Mouse (Mus musculus): Measurements from ENCODE around the gene Casp6. TPM values are rescaled to one million over a fixed set of nuclear protein-coding genes. Genes with fewer than 3 reads are reported as not detected.

The Casp6 gene
- polyA plus RNA-seq, 1 experiment from 2014 or later, result 81.2 TPM

DNA sequence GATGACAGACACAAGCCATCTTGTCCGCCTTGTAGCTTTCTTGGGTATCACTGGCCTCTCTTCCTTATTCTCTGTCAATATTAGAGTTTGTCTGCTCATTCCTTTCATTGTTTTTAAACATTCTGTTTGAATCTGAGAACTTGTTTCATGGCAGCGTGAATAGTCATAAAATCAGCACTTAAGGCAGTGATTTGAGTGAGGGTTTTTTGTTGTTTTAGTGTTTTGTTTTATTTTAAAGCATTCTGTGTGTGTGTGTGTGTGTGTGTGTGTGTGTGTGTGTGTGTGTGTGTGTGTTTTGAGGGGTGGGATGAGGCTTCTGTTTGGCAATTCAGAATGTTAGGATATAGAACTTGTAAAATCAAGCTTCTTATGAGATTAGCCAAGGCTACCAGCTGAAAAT, 21.3 kb upstream of the Casp6 start:
- H3K4me3 ChIP-seq (replicated peaks; ENCODE audit: low read depth, low read length), result peak overlapping the region; percentile 73; the same call in 1 of the 2 replicates
- H3K9ac ChIP-seq (ENCODE audit: low read depth, low read length), result no peak overlapping the region

DNA sequence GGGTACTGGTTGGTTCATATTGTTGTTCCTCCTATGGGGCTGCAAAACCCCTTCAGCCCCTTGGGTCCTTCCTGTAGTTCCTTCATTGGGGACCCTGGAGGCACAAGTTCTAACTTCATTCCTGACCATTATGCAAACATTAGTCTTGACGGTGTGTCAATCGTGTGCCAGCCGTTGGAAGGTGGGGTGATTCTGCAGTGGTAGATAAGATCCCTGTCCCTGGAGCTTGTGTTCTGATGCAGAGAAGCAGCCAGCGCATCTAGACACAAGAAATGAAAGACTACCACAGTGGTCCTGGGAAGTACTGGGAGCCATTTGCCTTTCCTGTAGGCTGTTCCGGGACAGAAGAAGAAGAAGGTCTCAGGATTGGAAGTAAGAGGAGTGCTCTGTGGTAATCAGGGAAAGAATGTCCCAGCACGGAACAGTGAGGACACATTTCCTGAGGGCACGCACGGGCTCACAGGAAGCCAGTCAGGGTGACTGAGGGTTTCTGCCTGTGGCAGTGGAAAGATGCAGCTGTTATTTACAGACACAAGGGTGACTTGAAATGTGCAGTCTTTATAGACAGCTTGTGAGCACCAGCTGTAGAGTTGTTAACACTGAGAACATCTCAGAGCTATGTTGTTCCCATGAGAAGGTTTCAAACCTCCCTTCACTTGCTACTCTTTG, 20.2 kb upstream of the Casp6 start:
- Histone ChIP-seq H3K4me1 (replicated peaks; ENCODE audit: insufficient read depth, low read length) (peaks cover 3% of the 10 kb centered on the region; the same call in 1 of the 2 replicates), H3K4me3 (replicated peaks; ENCODE audit: low read depth, low read length) (no peak overlapping the region), H3K36me3 (ENCODE audit: insufficient read depth, low read length) (no peaks in the 10 kb centered on the region), H3K27me3 (ENCODE audit: insufficient read depth, low read length) (no peaks in the 10 kb centered on the region), H3K4me2 (ENCODE audit: low read length) (no peak overlapping the region), H3K9ac (ENCODE audit: low read depth, low read length) (no peak overlapping the region), H3K27ac (no peak overlapping the region), H3K9me3 (replicated peaks; ENCODE audit: low read length) (no peaks in the 10 kb centered on the region)
- no peak for ATAC-seq (replicated peaks; ENCODE audit: low FRiP score, low read depth)
- DNase-seq (ENCODE audit: low spot score), result no peak
- 68% methylated on average over 8 of the region's 8 CpGs for WGBS
- no peak for TF ChIP-seq CTCF (IDR thresholded peaks at IDR 0.05; ENCODE audit: low read depth)

More for the DNA sequence above, 21.3 kb upstream of the Casp6 start:
- Histone ChIP-seq H3K4me1 (replicated peaks; ENCODE audit: insufficient read depth, low read length) (peaks cover 3% of the 10 kb centered on the region; the same call in 1 of the 2 replicates), H3K9me3 (replicated peaks; ENCODE audit: low read length) (no peaks in the 10 kb centered on the region), H3K4me2 (ENCODE audit: low read length) (peak overlapping the region; percentile 87), H3K27ac (no peak overlapping the region), H3K36me3 (ENCODE audit: insufficient read depth, low read length) (no peaks in the 10 kb centered on the region), H3K27me3 (ENCODE audit: insufficient read depth, low read length) (no peaks in the 10 kb centered on the region)
- TF ChIP-seq CTCF (IDR thresholded peaks at IDR 0.05; ENCODE audit: low read depth), result no peak
- WGBS, result 62% methylated on average over 2 of the region's 2 CpGs
- DNase-seq (ENCODE audit: low spot score) (no peak), ATAC-seq (replicated peaks; ENCODE audit: low FRiP score, low read depth) (no peak)

DNA sequence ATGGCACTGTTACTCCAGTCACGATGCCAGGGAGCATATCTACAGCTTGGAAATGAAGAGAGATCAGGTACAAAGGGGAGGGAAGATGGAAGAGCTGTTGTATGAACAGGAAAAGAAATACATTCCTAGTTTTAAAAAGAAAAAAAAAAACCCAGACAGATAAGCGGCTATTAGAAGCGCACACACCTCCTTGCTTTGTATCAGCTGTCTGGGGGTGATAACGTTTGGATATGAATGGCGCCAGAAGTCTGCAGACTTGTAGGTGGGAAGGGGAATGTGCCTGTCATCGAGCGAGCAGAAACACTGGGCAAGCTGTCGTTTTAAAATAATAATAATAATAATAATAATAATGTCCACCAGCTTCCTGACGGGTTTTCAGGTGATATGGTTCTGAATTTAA, 15.6 kb upstream of the Casp6 start:
- Histone ChIP-seq H3K4me1 (replicated peaks; ENCODE audit: insufficient read depth, low read length) (no peaks in the 10 kb centered on the region), H3K4me3 (replicated peaks; ENCODE audit: low read depth, low read length) (no peak overlapping the region), H3K9me3 (replicated peaks; ENCODE audit: low read length) (no peaks in the 10 kb centered on the region), H3K9ac (ENCODE audit: low read depth, low read length) (no peak overlapping the region), H3K27ac (no peak overlapping the region), H3K4me2 (ENCODE audit: low read length) (no peak overlapping the region), H3K27me3 (ENCODE audit: insufficient read depth, low read length) (no peaks in the 10 kb centered on the region), H3K36me3 (ENCODE audit: insufficient read depth, low read length) (peaks cover 5% of the 10 kb centered on the region; the same call in 1 of the 2 replicates)
- ATAC-seq (replicated peaks; ENCODE audit: low FRiP score, low read depth) (no peak), DNase-seq (ENCODE audit: low spot score) (no peak)
- no peak for TF ChIP-seq CTCF (IDR thresholded peaks at IDR 0.05; ENCODE audit: low read depth)
- WGBS, result 89% methylated on average over 9 of the region's 9 CpGs

DNA sequence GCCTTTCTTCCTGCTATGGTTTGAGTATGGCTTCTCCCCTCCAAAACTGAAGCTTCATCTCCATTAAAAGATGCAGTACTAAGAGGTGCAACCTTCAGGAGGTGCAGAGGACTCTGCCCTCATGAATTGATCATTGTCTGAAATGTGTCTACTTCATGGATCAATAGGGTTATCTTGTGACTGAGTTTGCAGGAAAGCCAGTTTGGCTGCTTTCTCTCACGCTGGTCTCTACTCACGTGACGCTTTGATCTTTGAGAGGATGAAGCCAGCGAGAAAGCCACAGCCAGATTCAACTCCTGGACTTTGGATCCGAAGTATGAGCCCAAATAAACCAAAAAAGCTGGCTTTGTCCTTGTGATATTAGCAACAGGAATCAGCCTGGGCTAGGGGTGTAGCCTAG, 14.8 kb upstream of the Casp6 start:
- no peak for ATAC-seq (replicated peaks; ENCODE audit: low FRiP score, low read depth)
- TF ChIP-seq CTCF (IDR thresholded peaks at IDR 0.05; ENCODE audit: low read depth), result no peak
- H3K27ac ChIP-seq, result no peak overlapping the region
- WGBS, result 68% methylated on average over 5 of the region's 5 CpGs
- H3K4me2 ChIP-seq (ENCODE audit: low read length), result no peak overlapping the region
- no peaks in the 10 kb centered on the region for H3K27me3 ChIP-seq (ENCODE audit: insufficient read depth, low read length)
- no peak overlapping the region for H3K4me3 ChIP-seq (replicated peaks; ENCODE audit: low read depth, low read length)
- H3K9me3 ChIP-seq (replicated peaks; ENCODE audit: low read length), result no peaks in the 10 kb centered on the region
- peaks cover 10% of the 10 kb centered on the region; the same call in 1 of the 2 replicates for H3K36me3 ChIP-seq (ENCODE audit: insufficient read depth, low read length)
- DNase-seq (ENCODE audit: low spot score), result no peak
- H3K4me1 ChIP-seq (replicated peaks; ENCODE audit: insufficient read depth, low read length), result no peaks in the 10 kb centered on the region
- H3K9ac ChIP-seq (ENCODE audit: low read depth, low read length), result no peak overlapping the region

DNA sequence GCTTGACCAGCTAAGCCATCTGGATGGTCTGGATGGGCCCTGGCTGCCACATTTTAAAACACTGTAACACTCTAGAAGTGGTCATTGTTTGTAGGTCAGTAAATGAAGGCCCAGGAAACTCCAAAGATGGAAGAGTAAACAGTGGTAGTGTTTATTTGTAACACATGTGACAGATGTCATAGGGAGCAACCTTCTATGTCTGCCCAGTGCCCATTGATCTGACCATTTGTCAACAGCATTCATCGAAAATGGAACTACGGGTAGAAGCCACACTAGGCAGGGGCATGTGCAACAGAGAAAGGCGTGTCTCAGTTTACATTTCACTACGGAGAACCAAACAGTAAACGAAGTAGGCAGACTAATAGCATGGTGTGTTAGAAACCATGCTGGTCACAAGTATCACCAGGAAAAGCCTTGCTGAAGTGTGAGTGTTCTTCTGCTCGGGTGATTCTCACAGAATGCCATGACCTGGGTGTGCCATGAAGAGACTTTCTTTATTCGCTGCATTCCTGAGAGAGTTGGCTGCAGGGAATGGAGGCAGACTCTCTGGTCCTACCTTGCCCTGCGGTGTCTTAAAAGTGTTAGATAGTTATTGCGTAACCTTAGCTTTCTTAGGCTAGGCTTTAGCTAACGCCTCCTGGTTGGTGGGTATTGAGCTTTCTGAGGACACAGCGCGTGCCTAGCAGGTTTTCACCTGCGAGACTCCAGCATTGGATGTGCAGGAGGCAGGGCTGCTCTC, 13.3 kb upstream of the Casp6 start:
- H3K4me1 ChIP-seq (replicated peaks; ENCODE audit: insufficient read depth, low read length), result no peaks in the 10 kb centered on the region
- no peaks in the 10 kb centered on the region for H3K9me3 ChIP-seq (replicated peaks; ENCODE audit: low read length)
- no peak overlapping the region for H3K27ac ChIP-seq
- no peak overlapping the region for H3K4me2 ChIP-seq (ENCODE audit: low read length)
- no peaks in the 10 kb centered on the region for H3K27me3 ChIP-seq (ENCODE audit: insufficient read depth, low read length)
- H3K9ac ChIP-seq (ENCODE audit: low read depth, low read length), result no peak overlapping the region
- H3K36me3 ChIP-seq (ENCODE audit: insufficient read depth, low read length), result peaks cover 10% of the 10 kb centered on the region; the same call in 1 of the 2 replicates
- H3K4me3 ChIP-seq (replicated peaks; ENCODE audit: low read depth, low read length), result no peak overlapping the region
- DNase-seq (ENCODE audit: low spot score) (no peak), ATAC-seq (replicated peaks; ENCODE audit: low FRiP score, low read depth) (no peak)
- WGBS, result 84% methylated on average over 13 of the region's 13 CpGs
- no peak for TF ChIP-seq CTCF (IDR thresholded peaks at IDR 0.05; ENCODE audit: low read depth)

DNA sequence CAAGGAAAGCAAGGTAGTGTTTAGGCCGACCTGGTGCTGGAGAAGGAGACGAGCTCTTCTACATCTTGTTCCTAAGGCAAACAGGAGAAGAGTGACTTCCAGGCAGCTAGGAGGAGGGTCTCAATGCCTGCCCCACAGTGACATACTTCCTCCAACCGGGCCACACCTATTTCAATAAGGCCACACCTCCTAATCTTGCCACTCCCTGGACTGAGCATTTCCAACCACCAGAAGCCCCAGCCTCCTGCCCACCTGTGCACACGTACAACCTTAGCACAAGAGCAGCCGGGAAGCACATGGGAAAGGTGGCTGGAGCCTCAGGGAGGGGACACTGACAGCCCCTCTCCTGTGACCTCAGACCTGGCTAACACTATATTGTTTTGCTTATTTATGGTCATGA, 9.2 kb upstream of the Casp6 start:
- Histone ChIP-seq H3K4me2 (ENCODE audit: low read length) (no peak overlapping the region), H3K4me1 (replicated peaks; ENCODE audit: insufficient read depth, low read length) (no peaks in the 10 kb centered on the region), H3K27me3 (ENCODE audit: insufficient read depth, low read length) (no peaks in the 10 kb centered on the region), H3K4me3 (replicated peaks; ENCODE audit: low read depth, low read length) (no peak overlapping the region), H3K9ac (ENCODE audit: low read depth, low read length) (no peak overlapping the region), H3K27ac (no peak overlapping the region), H3K9me3 (replicated peaks; ENCODE audit: low read length) (no peaks in the 10 kb centered on the region), H3K36me3 (ENCODE audit: insufficient read depth, low read length) (peaks cover 13% of the 10 kb centered on the region; the same call in 1 of the 2 replicates)
- TF ChIP-seq CTCF (IDR thresholded peaks at IDR 0.05; ENCODE audit: low read depth), result no peak
- 85% methylated on average over 5 of the region's 5 CpGs for whole genome bisulfite sequencing
- DNase-seq (ENCODE audit: low spot score) (no peak), ATAC-seq (replicated peaks; ENCODE audit: low FRiP score, low read depth) (no peak)
